Mouse (Mus musculus): ENCODE measurements around the gene Cmya5.

DNA sequence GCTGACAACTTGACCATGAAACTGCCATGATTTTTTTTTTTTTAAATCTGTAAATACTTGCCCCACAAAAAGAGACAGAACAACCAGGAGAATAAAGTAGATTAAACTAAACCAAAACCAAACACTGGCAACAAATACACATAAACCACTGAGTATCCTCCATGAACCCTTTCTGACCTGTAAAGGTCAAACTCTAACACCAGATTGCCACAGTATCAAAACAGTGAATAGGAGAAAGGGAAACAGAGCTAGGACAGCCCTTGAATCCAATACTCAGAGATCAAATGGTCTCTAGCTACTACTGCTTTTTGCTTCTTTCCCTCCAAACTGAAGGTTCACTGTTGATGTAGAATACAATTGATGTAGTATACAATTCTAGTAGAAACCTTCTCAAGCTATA lies 33.0 kb upstream of the Cmya5 start:
- no peak for TF ChIP-seq CTCF (IDR thresholded peaks at IDR 0.05; ENCODE audit: borderline replicate concordance, extremely low read depth, insufficient read depth, insufficient read length)
- no peak for TF ChIP-seq POLR2A (IDR thresholded peaks at IDR 0.05; ENCODE audit: borderline replicate concordance, extremely low read depth, insufficient read depth, insufficient read length, poor library complexity, severe bottlenecking)
